Mouse (Mus musculus): Measurements from ENCODE around the gene Psmc5. TPM values are rescaled to one million over a fixed set of nuclear protein-coding genes. Genes with fewer than 3 reads are reported as not detected.
A peak's percentile ranks its signal among the peaks of the same experiment; 100 is the strongest.

The Psmc5 gene
- polyA plus RNA-seq, 1 experiment = 78.8 TPM

GRCm38 (mm10) chr11:106267871-106268270 is 11.9 kb downstream of the Psmc5 start:
- TF ChIP-seq POLR2A (IDR thresholded peaks at IDR 0.05; ENCODE audit: borderline replicate concordance, low read depth, low read length) (no peak), CTCF (IDR thresholded peaks at IDR 0.05; ENCODE audit: low read depth, low read length) (no peak)
- H3K27ac ChIP-seq (ENCODE audit: insufficient read depth, low read depth, low read length) = no peak overlapping the region
- H3K4me1 ChIP-seq (ENCODE audit: control insufficient read depth, insufficient read depth, low read length) = peaks cover 34% of the 10 kb centered on the region
- H3K4me3 ChIP-seq (ENCODE audit: insufficient read depth, low read length) = no peak overlapping the region

DNA sequence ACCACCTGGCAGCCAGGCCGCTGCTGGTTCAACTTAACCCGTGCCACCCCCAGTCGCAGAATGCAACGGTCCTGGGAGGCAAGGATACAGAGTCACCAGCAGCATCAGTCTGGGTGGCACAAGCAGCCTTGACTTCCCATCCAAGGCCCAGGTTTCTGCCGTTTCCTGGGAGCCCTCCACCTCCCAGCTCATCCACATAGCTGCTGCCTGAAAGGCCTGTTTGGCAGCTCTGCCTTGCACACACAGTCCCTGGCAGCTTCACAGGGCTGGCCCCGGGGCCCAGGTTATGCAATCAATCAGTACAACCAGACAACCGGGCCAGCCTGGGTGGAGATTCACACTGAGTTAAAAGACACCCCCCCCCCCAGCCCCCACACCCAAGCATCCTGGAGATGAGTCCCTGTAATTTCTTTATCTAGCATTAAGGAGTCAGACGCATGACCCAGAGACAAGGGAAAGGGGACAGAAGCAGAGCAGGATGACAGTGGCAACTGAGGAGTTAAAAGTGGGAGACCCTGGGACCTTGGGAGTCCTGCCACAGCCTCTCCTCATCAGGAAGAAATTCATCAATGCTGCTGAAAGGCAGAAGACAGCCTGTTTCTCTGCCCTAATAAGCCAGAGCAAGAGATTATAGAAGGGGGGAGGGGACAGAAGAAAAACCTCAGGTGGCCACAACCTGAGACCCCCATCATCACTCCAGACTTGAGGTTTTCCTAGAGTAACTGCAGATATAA is 12.5 kb downstream of the Psmc5 start:
- H3K27ac ChIP-seq (ENCODE audit: insufficient read depth, low read depth, low read length) = no peak overlapping the region
- TF ChIP-seq POLR2A (IDR thresholded peaks at IDR 0.05; ENCODE audit: borderline replicate concordance, low read depth, low read length) = no peak
- no peak for TF ChIP-seq CTCF (IDR thresholded peaks at IDR 0.05; ENCODE audit: low read depth, low read length)
- peaks cover 34% of the 10 kb centered on the region for H3K4me1 ChIP-seq (ENCODE audit: control insufficient read depth, insufficient read depth, low read length)
- no peak overlapping the region for H3K4me3 ChIP-seq (ENCODE audit: insufficient read depth, low read length)

GRCm38 (mm10) chr11:106269060-106269431 is 13.1 kb downstream of the Psmc5 start:
- no peak for TF ChIP-seq CTCF (IDR thresholded peaks at IDR 0.05; ENCODE audit: low read depth, low read length)
- TF ChIP-seq POLR2A (IDR thresholded peaks at IDR 0.05; ENCODE audit: borderline replicate concordance, low read depth, low read length) = no peak
- Histone ChIP-seq H3K4me3 (ENCODE audit: insufficient read depth, low read length) (no peak overlapping the region), H3K27ac (ENCODE audit: insufficient read depth, low read depth, low read length) (no peak overlapping the region), H3K4me1 (ENCODE audit: control insufficient read depth, insufficient read depth, low read length) (peaks cover 36% of the 10 kb centered on the region)

- H3K4me1 ChIP-seq (ENCODE audit: control insufficient read depth, insufficient read depth, low read length) = peaks cover 36% of the 10 kb centered on the region
- H3K27ac ChIP-seq (ENCODE audit: insufficient read depth, low read depth, low read length) = 0 out of 2 replicates have a peak overlapping the region, but pooled peaks have one; percentile 76
- TF ChIP-seq POLR2A (IDR thresholded peaks at IDR 0.05; ENCODE audit: borderline replicate concordance, low read depth, low read length) (no peak), CTCF (IDR thresholded peaks at IDR 0.05; ENCODE audit: low read depth, low read length) (no peak)
- peak overlapping the region; percentile 74 for H3K4me3 ChIP-seq (ENCODE audit: insufficient read depth, low read length)
Measured at GRCm38 (mm10) chr11:106271131-106271793, 15.3 kb downstream of the Psmc5 start.

- peak overlapping the region; percentile 74 for H3K4me3 ChIP-seq (ENCODE audit: insufficient read depth, low read length)
- H3K4me1 ChIP-seq (ENCODE audit: control insufficient read depth, insufficient read depth, low read length) = peaks cover 36% of the 10 kb centered on the region
- H3K27ac ChIP-seq (ENCODE audit: insufficient read depth, low read depth, low read length) = peak overlapping the region; percentile 76
- TF ChIP-seq POLR2A (IDR thresholded peaks at IDR 0.05; ENCODE audit: borderline replicate concordance, low read depth, low read length) = no peak
- TF ChIP-seq CTCF (IDR thresholded peaks at IDR 0.05; ENCODE audit: low read depth, low read length) = no peak
Measured at GRCm38 (mm10) chr11:106271794-106272643, 16.1 kb downstream of the Psmc5 start.

- Histone ChIP-seq H3K4me1 (ENCODE audit: control insufficient read depth, insufficient read depth, low read length) (peaks cover 36% of the 10 kb centered on the region), H3K27ac (ENCODE audit: insufficient read depth, low read depth, low read length) (peak within 1 kb of the TSS; percentile 78), H3K4me3 (ENCODE audit: insufficient read depth, low read length) (peak within 1 kb of the TSS; percentile 74)
- TF ChIP-seq POLR2A (IDR thresholded peaks at IDR 0.05; ENCODE audit: borderline replicate concordance, low read depth, low read length) (0 out of 2 replicates have a peak, but pooled peaks have one; percentile 46), CTCF (IDR thresholded peaks at IDR 0.05; ENCODE audit: low read depth, low read length) (no peak)
Measured at GRCm38 (mm10) chr11:106272644-106273310, 16.8 kb downstream of the Psmc5 start, which contains the start of gene Smarcd2. Smarcd2 (minus strand) TSS chr11:106272972.

GRCm38 (mm10) chr11:106273311-106273684 is 17.3 kb downstream of the Psmc5 start:
- Histone ChIP-seq H3K27ac (ENCODE audit: insufficient read depth, low read depth, low read length) (peak overlapping the region; percentile 78), H3K4me1 (ENCODE audit: control insufficient read depth, insufficient read depth, low read length) (peaks cover 33% of the 10 kb centered on the region), H3K4me3 (ENCODE audit: insufficient read depth, low read length) (peak overlapping the region; percentile 74)
- TF ChIP-seq CTCF (IDR thresholded peaks at IDR 0.05; ENCODE audit: low read depth, low read length) (no peak), POLR2A (IDR thresholded peaks at IDR 0.05; ENCODE audit: borderline replicate concordance, low read depth, low read length) (no peak)

DNA sequence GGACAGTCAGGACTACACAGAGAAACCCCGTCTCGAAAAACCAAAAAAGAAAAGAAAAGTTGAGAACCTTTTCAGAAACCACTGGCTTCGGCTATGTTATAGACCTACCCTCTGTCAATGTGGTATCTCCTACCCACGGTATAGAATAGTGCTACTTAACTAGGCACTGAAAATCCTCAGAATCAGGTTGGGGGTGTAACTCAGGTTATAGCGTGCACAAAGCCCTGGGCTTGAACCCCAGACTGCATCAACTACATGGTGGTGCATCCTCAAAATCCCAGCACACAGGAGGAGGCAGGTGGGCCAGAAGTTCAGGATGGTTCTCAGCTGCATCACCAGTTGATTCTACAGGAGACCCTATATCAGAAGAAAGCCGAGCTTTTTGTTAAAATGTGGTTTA is 17.9 kb downstream of the Psmc5 start:
- peak overlapping the region; percentile 74; the same call in 1 of the 2 replicates for H3K4me3 ChIP-seq (ENCODE audit: insufficient read depth, low read length)
- H3K27ac ChIP-seq (ENCODE audit: insufficient read depth, low read depth, low read length) = no peak overlapping the region
- TF ChIP-seq CTCF (IDR thresholded peaks at IDR 0.05; ENCODE audit: low read depth, low read length) (no peak), POLR2A (IDR thresholded peaks at IDR 0.05; ENCODE audit: borderline replicate concordance, low read depth, low read length) (no peak)
- peaks cover 30% of the 10 kb centered on the region for H3K4me1 ChIP-seq (ENCODE audit: control insufficient read depth, insufficient read depth, low read length)

DNA sequence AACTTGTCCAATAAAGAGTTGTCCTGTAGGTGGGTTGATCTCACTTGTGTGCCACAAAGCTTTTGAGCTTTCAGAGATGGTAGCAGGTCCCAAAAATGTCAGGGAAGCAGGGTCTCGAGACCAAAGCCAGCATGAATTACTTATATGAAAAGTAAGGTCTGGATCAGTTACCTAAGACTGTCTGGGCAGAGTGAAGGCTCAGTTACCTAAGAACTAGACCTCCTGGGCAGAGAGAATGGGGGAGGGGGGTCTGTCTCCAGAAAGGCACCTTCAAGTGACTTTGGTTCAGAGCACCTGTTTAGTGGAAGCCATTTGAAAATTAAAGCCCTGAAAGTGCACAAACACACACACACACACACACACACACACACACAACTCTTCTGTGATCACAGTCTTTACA is 18.4 kb downstream of the Psmc5 start:
- Histone ChIP-seq H3K4me3 (ENCODE audit: insufficient read depth, low read length) (no peak overlapping the region), H3K27ac (ENCODE audit: insufficient read depth, low read depth, low read length) (no peak overlapping the region), H3K4me1 (ENCODE audit: control insufficient read depth, insufficient read depth, low read length) (peaks cover 25% of the 10 kb centered on the region)
- TF ChIP-seq CTCF (IDR thresholded peaks at IDR 0.05; ENCODE audit: low read depth, low read length) = no peak
- no peak for TF ChIP-seq POLR2A (IDR thresholded peaks at IDR 0.05; ENCODE audit: borderline replicate concordance, low read depth, low read length)
